Mouse (Mus musculus): ENCODE results near the gene Mlph. TPM values are rescaled to one million over a fixed set of nuclear protein-coding genes. Genes with fewer than 3 reads are reported as not detected.

Gene Mlph
- total and polyA plus RNA-seq, 2 experiments, result 0.27 to 0.37 TPM

DNA sequence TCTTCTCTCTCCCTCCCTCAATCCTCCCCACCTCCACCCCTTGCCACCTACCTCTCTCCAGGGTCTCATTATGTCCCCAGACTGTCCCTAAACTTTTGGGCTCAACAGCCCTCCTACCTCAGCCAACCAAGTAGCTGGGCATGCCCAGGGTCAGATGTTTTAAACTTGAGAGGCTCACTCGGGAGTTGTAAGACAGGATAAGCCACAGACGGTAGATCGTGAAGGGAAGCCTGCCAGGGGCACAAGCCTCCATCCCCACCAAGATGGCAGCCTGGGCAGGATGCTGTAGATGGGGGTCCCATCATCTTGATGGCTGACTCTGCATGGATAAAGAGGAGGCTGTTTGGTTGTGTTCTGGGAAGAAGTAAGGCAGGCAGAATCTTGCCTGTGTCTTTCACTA is 12.1 kb upstream of the Mlph start:
- no peak for DNase-seq (ENCODE audit: extremely low read depth, low read depth, low spot score)
- Histone ChIP-seq H3K9ac (ENCODE audit: low read depth, low read length) (no peak overlapping the region), H3K27me3 (ENCODE audit: control insufficient read depth, insufficient read depth, low read length) (no peaks in the 10 kb centered on the region), H3K4me3 (ENCODE audit: insufficient read depth, low read depth, low read length) (no peak overlapping the region), H3K79me2 (ENCODE audit: control insufficient read depth, insufficient read depth, low read length) (no peaks in the 10 kb centered on the region), H3K4me1 (ENCODE audit: control insufficient read depth, insufficient read depth, low read length) (peaks cover 4% of the 10 kb centered on the region; the same call in 1 of the 2 replicates), H3K36me3 (ENCODE audit: control insufficient read depth, insufficient read depth, low read length) (no peaks in the 10 kb centered on the region), H3K27ac (replicated peaks; ENCODE audit: insufficient read depth, low read depth, low read length) (no peak overlapping the region)
- TF ChIP-seq POLR2A (IDR thresholded peaks at IDR 0.05; ENCODE audit: extremely low read depth, insufficient read depth, low read length), result no peak
- TF ChIP-seq CTCF (IDR thresholded peaks at IDR 0.05; ENCODE audit: low read depth, low read length), result no peak
- 80% methylated on average over 3 of the region's 3 CpGs for WGBS

DNA sequence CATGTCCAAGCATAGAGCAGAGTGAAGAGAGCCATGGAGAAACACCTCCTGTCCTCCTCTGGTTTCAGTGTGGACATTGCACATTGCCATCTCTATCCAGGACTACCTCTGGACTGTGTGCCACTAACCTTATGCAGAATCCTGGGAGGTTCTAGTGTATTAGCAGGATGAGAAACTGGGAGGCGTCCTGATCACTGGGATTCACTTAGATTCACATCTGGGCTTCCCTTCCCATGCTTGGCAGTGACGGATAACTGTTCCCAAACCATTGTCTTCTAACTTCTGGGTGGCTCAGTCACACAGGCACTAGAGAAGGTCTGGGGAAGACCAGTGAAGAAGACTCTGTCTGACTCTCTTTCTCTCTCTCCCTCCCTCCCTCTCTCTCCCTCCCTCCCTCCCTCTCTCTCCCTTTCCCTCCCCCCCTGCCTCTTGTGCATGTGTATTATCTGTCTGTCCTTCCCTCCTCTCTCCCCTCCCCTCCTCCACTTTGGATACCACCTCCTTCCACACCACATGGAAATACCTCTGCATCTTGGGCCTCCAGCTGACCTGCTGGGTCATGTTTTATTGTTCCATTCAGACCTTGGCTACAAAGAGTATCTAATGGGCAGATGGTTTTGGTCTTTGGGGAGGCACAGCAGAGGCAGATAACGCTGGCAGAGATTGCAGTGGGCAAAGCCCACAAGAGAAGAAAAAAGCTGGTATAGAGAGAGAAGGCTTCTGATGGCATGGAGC is 11.5 kb upstream of the Mlph start:
- 72% methylated on average over 3 of the region's 3 CpGs for WGBS
- H3K4me3 ChIP-seq (ENCODE audit: insufficient read depth, low read depth, low read length), result no peak overlapping the region
- H3K4me1 ChIP-seq (ENCODE audit: control insufficient read depth, insufficient read depth, low read length), result peaks cover 4% of the 10 kb centered on the region; the same call in 1 of the 2 replicates
- H3K79me2 ChIP-seq (ENCODE audit: control insufficient read depth, insufficient read depth, low read length), result no peaks in the 10 kb centered on the region
- H3K27me3 ChIP-seq (ENCODE audit: control insufficient read depth, insufficient read depth, low read length), result no peaks in the 10 kb centered on the region
- H3K27ac ChIP-seq (replicated peaks; ENCODE audit: insufficient read depth, low read depth, low read length), result no peak overlapping the region
- TF ChIP-seq POLR2A (IDR thresholded peaks at IDR 0.05; ENCODE audit: extremely low read depth, insufficient read depth, low read length) (no peak), CTCF (IDR thresholded peaks at IDR 0.05; ENCODE audit: low read depth, low read length) (no peak)
- DNase-seq (ENCODE audit: extremely low read depth, low read depth, low spot score), result no peak
- H3K9ac ChIP-seq (ENCODE audit: low read depth, low read length), result no peak overlapping the region
- no peaks in the 10 kb centered on the region for H3K36me3 ChIP-seq (ENCODE audit: control insufficient read depth, insufficient read depth, low read length)

DNA sequence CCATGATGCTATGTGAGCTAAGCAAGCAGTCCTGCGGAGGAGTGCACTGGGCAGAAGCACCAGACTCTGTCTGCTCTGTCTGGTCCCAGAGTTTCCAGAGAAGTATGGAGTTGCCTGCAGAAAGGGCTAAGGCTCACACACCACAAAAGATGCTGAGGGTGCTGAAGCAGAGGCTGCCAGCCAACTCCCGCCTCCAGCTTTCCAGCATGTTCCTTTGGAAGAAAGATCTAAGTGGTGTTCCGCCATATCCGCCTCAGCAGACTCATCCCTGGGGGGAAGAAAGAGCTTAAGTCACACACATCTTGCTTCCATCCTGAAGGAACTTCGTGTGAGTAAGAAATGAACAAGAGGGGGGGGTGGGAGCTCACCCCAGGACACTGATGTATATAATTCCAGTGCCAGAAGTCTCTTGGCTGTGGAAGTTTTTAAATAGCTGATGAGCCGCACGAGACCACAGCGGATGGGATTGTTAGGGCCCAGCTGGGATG is 10.9 kb upstream of the Mlph start:
- Histone ChIP-seq H3K9ac (ENCODE audit: low read depth, low read length) (no peak overlapping the region), H3K36me3 (ENCODE audit: control insufficient read depth, insufficient read depth, low read length) (no peaks in the 10 kb centered on the region), H3K4me1 (ENCODE audit: control insufficient read depth, insufficient read depth, low read length) (peaks cover 4% of the 10 kb centered on the region; the same call in 1 of the 2 replicates), H3K27me3 (ENCODE audit: control insufficient read depth, insufficient read depth, low read length) (no peaks in the 10 kb centered on the region), H3K4me3 (ENCODE audit: insufficient read depth, low read depth, low read length) (no peak overlapping the region), H3K27ac (replicated peaks; ENCODE audit: insufficient read depth, low read depth, low read length) (no peak overlapping the region), H3K79me2 (ENCODE audit: control insufficient read depth, insufficient read depth, low read length) (no peaks in the 10 kb centered on the region)
- no peak for DNase-seq (ENCODE audit: extremely low read depth, low read depth, low spot score)
- 83% methylated on average over 8 of the region's 8 CpGs for WGBS
- no peak for TF ChIP-seq CTCF (IDR thresholded peaks at IDR 0.05; ENCODE audit: low read depth, low read length)
- no peak for TF ChIP-seq POLR2A (IDR thresholded peaks at IDR 0.05; ENCODE audit: extremely low read depth, insufficient read depth, low read length)

DNA sequence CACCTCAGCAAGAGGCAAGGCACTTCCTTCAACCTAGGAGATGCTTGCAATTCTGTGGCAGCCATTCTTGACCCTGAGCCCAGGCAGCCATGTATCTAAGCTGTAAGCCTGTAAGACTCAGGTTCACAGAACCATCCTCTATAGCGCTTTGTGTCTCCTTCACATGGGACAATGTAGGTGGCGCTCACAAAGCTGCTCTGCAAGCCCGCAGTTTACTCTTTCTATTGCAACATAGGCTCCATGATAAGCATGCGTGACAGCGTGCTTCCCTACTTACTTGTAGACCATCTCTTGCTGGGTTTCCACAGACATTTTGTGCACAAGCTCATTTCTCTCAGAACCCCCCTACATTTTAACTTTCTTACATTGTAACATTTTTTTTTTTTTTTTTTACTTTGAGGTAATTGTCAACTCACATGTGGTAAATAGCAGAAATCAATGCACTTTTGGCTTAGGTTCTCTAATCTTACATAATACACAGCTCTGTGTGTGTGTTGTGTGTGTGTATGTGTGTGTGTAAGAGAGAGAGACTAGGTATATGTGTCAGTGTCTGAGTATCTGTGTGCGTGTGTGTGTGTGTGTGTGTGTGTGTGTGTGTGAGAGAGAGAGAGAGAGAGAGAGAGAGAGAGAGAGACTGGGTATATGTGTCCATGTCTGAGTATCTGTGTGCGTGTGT is 10.0 kb upstream of the Mlph start:
- WGBS, result 33% methylated on average over 7 of the region's 7 CpGs
- no peaks in the 10 kb centered on the region for H3K36me3 ChIP-seq (ENCODE audit: control insufficient read depth, insufficient read depth, low read length)
- no peak overlapping the region for H3K9ac ChIP-seq (ENCODE audit: low read depth, low read length)
- no peak overlapping the region for H3K4me3 ChIP-seq (ENCODE audit: insufficient read depth, low read depth, low read length)
- peaks cover 4% of the 10 kb centered on the region; the same call in 1 of the 2 replicates for H3K4me1 ChIP-seq (ENCODE audit: control insufficient read depth, insufficient read depth, low read length)
- no peaks in the 10 kb centered on the region for H3K27me3 ChIP-seq (ENCODE audit: control insufficient read depth, insufficient read depth, low read length)
- no peak overlapping the region for H3K27ac ChIP-seq (replicated peaks; ENCODE audit: insufficient read depth, low read depth, low read length)
- no peaks in the 10 kb centered on the region for H3K79me2 ChIP-seq (ENCODE audit: control insufficient read depth, insufficient read depth, low read length)
- peak; percentile 52 for DNase-seq (ENCODE audit: extremely low read depth, low read depth, low spot score)
- no peak for TF ChIP-seq CTCF (IDR thresholded peaks at IDR 0.05; ENCODE audit: low read depth, low read length)

DNA sequence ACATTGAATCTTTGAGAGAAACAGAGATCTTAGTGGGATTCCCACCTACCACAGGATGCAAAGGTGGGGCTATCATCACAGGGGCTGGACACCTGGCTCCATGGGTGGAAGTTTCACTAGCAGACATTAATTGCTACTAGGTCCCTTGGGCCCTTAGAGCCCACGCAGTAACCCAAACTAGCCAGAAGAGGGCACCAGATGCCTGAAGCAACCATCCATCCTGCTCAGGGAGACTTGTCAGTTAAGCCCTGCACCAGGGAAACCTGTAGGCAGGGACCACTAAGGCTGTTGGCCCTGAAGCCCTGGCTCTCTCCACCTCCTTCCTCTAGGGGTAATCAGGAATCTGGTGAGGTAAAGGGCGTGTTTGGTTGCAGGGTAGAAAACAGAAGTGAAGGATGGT is 8.5 kb upstream of the Mlph start:
- Histone ChIP-seq H3K36me3 (ENCODE audit: control insufficient read depth, insufficient read depth, low read length) (no peaks in the 10 kb centered on the region), H3K27ac (replicated peaks; ENCODE audit: insufficient read depth, low read depth, low read length) (no peak overlapping the region), H3K27me3 (ENCODE audit: control insufficient read depth, insufficient read depth, low read length) (no peaks in the 10 kb centered on the region), H3K4me3 (ENCODE audit: insufficient read depth, low read depth, low read length) (no peak overlapping the region), H3K9ac (ENCODE audit: low read depth, low read length) (no peak overlapping the region), H3K79me2 (ENCODE audit: control insufficient read depth, insufficient read depth, low read length) (no peaks in the 10 kb centered on the region), H3K4me1 (ENCODE audit: control insufficient read depth, insufficient read depth, low read length) (0 out of 2 replicates have a peak, but pooled peaks cover 4% of the 10 kb centered on the region)
- peak; percentile 18 for DNase-seq (ENCODE audit: extremely low read depth, low read depth, low spot score)
- 10% methylated on average over 2 of the region's 2 CpGs for WGBS
- TF ChIP-seq POLR2A (IDR thresholded peaks at IDR 0.05; ENCODE audit: extremely low read depth, insufficient read depth, low read length) (no peak), CTCF (IDR thresholded peaks at IDR 0.05; ENCODE audit: low read depth, low read length) (peak; percentile 85)

DNA sequence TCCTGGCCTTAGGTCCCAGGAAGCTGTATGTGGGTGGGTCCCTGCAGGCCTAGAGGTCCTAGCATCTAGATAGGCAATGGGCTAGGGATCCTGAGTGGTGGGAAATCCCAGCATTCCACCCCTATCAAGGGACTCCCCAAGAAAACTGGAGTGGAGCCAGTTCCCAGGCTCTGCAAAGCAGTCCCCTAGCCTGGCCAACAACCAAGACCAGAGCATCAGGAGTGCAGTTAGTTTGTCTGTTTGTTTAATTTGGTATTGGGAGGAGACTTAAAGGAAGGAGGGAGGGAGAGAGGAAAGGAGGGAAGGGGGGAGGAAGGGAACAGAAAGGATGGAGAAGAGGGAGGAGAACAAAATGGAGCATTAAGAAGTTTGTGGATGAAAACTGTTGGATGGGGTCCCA is 5.7 kb upstream of the Mlph start:
- no peaks in the 10 kb centered on the region for H3K79me2 ChIP-seq (ENCODE audit: control insufficient read depth, insufficient read depth, low read length)
- TF ChIP-seq CTCF (IDR thresholded peaks at IDR 0.05; ENCODE audit: low read depth, low read length), result no peak
- TF ChIP-seq POLR2A (IDR thresholded peaks at IDR 0.05; ENCODE audit: extremely low read depth, insufficient read depth, low read length), result no peak
- no peaks in the 10 kb centered on the region for H3K36me3 ChIP-seq (ENCODE audit: control insufficient read depth, insufficient read depth, low read length)
- no peaks in the 10 kb centered on the region for H3K27me3 ChIP-seq (ENCODE audit: control insufficient read depth, insufficient read depth, low read length)
- H3K27ac ChIP-seq (replicated peaks; ENCODE audit: insufficient read depth, low read depth, low read length), result no peak overlapping the region
- H3K4me3 ChIP-seq (ENCODE audit: insufficient read depth, low read depth, low read length), result no peak overlapping the region
- H3K4me1 ChIP-seq (ENCODE audit: control insufficient read depth, insufficient read depth, low read length), result 0 out of 2 replicates have a peak, but pooled peaks cover 4% of the 10 kb centered on the region
- no peak overlapping the region for H3K9ac ChIP-seq (ENCODE audit: low read depth, low read length)
- DNase-seq (ENCODE audit: extremely low read depth, low read depth, low spot score), result peak; percentile 35

All from liver, adult 2 months (tissue).